In the genomic region with DNA sequence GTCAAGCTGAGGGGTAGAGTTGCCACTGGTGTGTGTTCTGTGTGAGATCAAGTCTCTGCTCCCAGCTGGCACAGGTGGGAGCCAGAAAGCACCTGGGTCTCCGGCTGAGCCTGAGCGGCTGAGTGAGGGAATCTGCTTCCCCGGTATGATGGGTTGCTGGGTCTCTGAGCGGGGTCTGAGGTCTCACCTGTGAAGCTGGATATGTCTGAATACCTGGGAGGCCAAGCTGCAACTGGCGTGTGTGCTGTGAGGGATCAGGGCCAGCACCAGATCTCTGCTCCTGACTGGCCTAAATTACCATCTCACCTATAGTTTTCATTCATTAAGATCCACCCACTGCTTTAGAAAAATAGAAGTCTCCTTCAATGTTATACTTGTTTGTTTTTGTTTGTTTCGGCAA, we compare ENCODE assay signal across 34 mouse cellular contexts. TPM values are rescaled to one million over a fixed set of nuclear protein-coding genes. Genes with fewer than 3 reads are reported as not detected.
"Had no signal": no experiment of that assay in that cellular context is flagged by ENCODE, and none has a peak within 500 bp of the region (broad histone marks: within the 10 kb centered on the region; RNA-seq: fewer than 3 reads in every experiment).

No protein-coding gene starts in this region.

- H3K27ac ChIP-seq: heart, embryonic 13.5 days; heart, embryonic 15.5 days; hindbrain, embryonic 10.5 days; hindbrain, embryonic 12.5 days; hindbrain, embryonic 13.5 days; hindbrain, embryonic 14.5 days; hindbrain, embryonic 15.5 days; hindbrain, postnatal 0 days; intestine, embryonic 15.5 days; kidney, embryonic 15.5 days; kidney, postnatal 0 days; layer of hippocampus, adult 2 months; left cerebral cortex, adult 2 months had no signal

- H3K36me3 ChIP-seq: heart, embryonic 12.5 days; heart, embryonic 13.5 days; heart, embryonic 15.5 days; hindbrain, embryonic 10.5 days; intestine, embryonic 15.5 days; kidney, embryonic 15.5 days had no signal

- DNase-seq: heart, postnatal 10 days; heart, postnatal 36 days; heart, postnatal 4 days; kidney, adult 11 months; kidney, adult 18-20 months; kidney, adult 2 months; kidney, adult 8-10 months; kidney, adult 9 months; kidney, postnatal 10 days; kidney, postnatal 14 days; kidney, postnatal 25 days; kidney, postnatal 36 days; kidney, postnatal 4 days; layer of hippocampus, adult 9-11 months; layer of hippocampus, postnatal 36 days had no signal

- H3K4me1 ChIP-seq: heart, embryonic 12.5 days; heart, embryonic 13.5 days; heart, embryonic 15.5 days; hindbrain, embryonic 10.5 days; hindbrain, embryonic 12.5 days; hindbrain, embryonic 13.5 days; hindbrain, embryonic 15.5 days; intestine, embryonic 15.5 days; kidney, embryonic 15.5 days had no signal

- H3K9me3 ChIP-seq: heart, embryonic 15.5 days; hindbrain, embryonic 13.5 days; hindbrain, embryonic 15.5 days; intestine, embryonic 15.5 days had no signal

- H3K4me3 ChIP-seq: heart, embryonic 12.5 days; heart, embryonic 13.5 days; heart, embryonic 15.5 days; hindbrain, embryonic 10.5 days; hindbrain, embryonic 12.5 days; hindbrain, embryonic 13.5 days; hindbrain, embryonic 15.5 days; intestine, embryonic 15.5 days; kidney, embryonic 15.5 days; layer of hippocampus, adult 2 months; left cerebral cortex, adult 2 months had no signal

- H3K27me3 ChIP-seq: heart, embryonic 12.5 days; heart, embryonic 13.5 days; heart, embryonic 15.5 days; hindbrain, embryonic 12.5 days; hindbrain, embryonic 13.5 days; hindbrain, embryonic 15.5 days; intestine, embryonic 15.5 days; kidney, embryonic 15.5 days had no signal

RNA-seq across cellular contexts. Expression of a gene that starts 24.3 kb away (rescaled TPM):
- total RNA-seq: hematopoietic stem cell, adult 5-6 weeks had no signal

RNA-seq across cellular contexts. Expression of a gene that starts 29.1 kb away (rescaled TPM):
- total RNA-seq: heart, postnatal 25 days; heart, postnatal 36 days; hematopoietic stem cell, adult 5-6 weeks had no signal
- polyA plus RNA-seq: heart, embryonic 16.5 days; kidney, adult 2 months; kidney, embryonic 16.5 days; large intestine, adult 2 months had no signal
